In the genomic region with DNA sequence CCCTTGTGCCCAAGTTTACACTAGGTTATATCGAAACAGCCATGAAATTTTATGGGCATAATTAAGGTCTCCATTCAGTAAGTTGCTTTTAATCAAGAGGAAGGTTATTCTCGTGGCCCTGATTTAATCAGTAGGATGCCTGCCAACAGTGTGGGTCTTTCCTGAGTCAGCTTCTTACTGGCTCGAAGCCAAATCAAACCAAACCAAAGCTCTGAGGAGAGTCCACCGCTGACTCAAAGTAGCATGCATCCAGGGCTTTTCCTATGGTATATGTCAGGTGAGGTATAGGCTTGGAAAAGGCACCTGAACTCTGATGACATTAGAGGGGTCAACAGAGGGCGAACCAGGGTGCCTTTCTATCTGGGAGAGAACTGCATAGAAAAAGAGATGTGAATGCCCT, we compare ENCODE assay signal across 23 mouse cellular contexts. TPM values are rescaled to one million over a fixed set of nuclear protein-coding genes. Genes with fewer than 3 reads are reported as not detected.
A peak's percentile ranks its signal among the peaks of the same experiment; 100 is the strongest.
DNase-seq lines count a peak whose midpoint lies in the region; ATAC-seq and TF ChIP-seq lines count a peak whose summit lies in the region.
"Had no signal": no experiment of that assay in that cellular context is flagged by ENCODE, and none has a peak within 500 bp of the region (broad histone marks: within the 10 kb centered on the region; RNA-seq: fewer than 3 reads in every experiment).

No protein-coding gene starts in this region.

- no peaks in the 10 kb centered on the region for H3K27me3 ChIP-seq in hindbrain, postnatal 0 days (ENCODE audit: insufficient read depth, low read length)
- H3K27me3 ChIP-seq in hindbrain, embryonic 10.5 days (ENCODE audit: insufficient read depth, poor library complexity, severe bottlenecking): no peaks in the 10 kb centered on the region
- H3K27me3 ChIP-seq in midbrain, embryonic 13.5 days: no peaks in the 10 kb centered on the region
- no peaks in the 10 kb centered on the region for H3K27me3 ChIP-seq in midbrain, embryonic 11.5 days (ENCODE audit: control insufficient read depth, insufficient read depth, low read length)
- H3K27me3 ChIP-seq: heart, embryonic 12.5 days; limb, embryonic 13.5 days; midbrain, embryonic 12.5 days; neural tube, embryonic 12.5 days; Patski had no signal

- H3K4me1 ChIP-seq in hindbrain, postnatal 0 days (ENCODE audit: insufficient read depth, low read length): no peaks in the 10 kb centered on the region
- 0 out of 2 replicates have a peak, but pooled peaks cover 5% of the 10 kb centered on the region for H3K4me1 ChIP-seq in hindbrain, embryonic 10.5 days (replicated peaks)
- H3K4me1 ChIP-seq in midbrain, embryonic 13.5 days (replicated peaks): 0 out of 2 replicates have a peak, but pooled peaks cover 4% of the 10 kb centered on the region
- no peaks in the 10 kb centered on the region for H3K4me1 ChIP-seq in midbrain, embryonic 11.5 days (ENCODE audit: control insufficient read depth, insufficient read depth, low read length)
- H3K4me1 ChIP-seq: midbrain, embryonic 12.5 days; neural tube, embryonic 12.5 days had no signal

- H3K4me2 ChIP-seq in hindbrain, postnatal 0 days (ENCODE audit: low read depth, low read length): no peak overlapping the region
- no peak overlapping the region for H3K4me2 ChIP-seq in midbrain, embryonic 13.5 days (replicated peaks)
- no peak overlapping the region for H3K4me2 ChIP-seq in midbrain, embryonic 11.5 days
- H3K4me2 ChIP-seq: heart, embryonic 12.5 days; limb, embryonic 13.5 days; midbrain, embryonic 12.5 days; neural tube, embryonic 12.5 days had no signal

- no peak overlapping the region for H3K27ac ChIP-seq in hindbrain, postnatal 0 days
- no peak overlapping the region for H3K27ac ChIP-seq in hindbrain, embryonic 10.5 days
- no peak overlapping the region for H3K27ac ChIP-seq in midbrain, embryonic 13.5 days
- no peak overlapping the region for H3K27ac ChIP-seq in midbrain, embryonic 11.5 days (ENCODE audit: low read depth, low read length)
- H3K27ac ChIP-seq: limb, embryonic 13.5 days; midbrain, embryonic 12.5 days; neural tube, embryonic 12.5 days had no signal

- TF ChIP-seq CTCF in hindbrain, postnatal 0 days (IDR thresholded peaks at IDR 0.05; ENCODE audit: low read depth): no peak

- no peak overlapping the region for H3K9ac ChIP-seq in hindbrain, postnatal 0 days (replicated peaks; ENCODE audit: low read length)
- H3K9ac ChIP-seq in midbrain, embryonic 13.5 days (replicated peaks): no peak overlapping the region
- H3K9ac ChIP-seq in midbrain, embryonic 11.5 days (ENCODE audit: low read length): no peak overlapping the region
- H3K9ac ChIP-seq: heart, embryonic 12.5 days; limb, embryonic 13.5 days; liver, postnatal 0 days; midbrain, embryonic 12.5 days; neural tube, embryonic 12.5 days had no signal

- no peak overlapping the region for H3K4me3 ChIP-seq in hindbrain, postnatal 0 days (ENCODE audit: low read length)
- H3K4me3 ChIP-seq in hindbrain, embryonic 10.5 days: no peak overlapping the region
- H3K4me3 ChIP-seq in midbrain, embryonic 13.5 days (replicated peaks): no peak overlapping the region
- no peak overlapping the region for H3K4me3 ChIP-seq in midbrain, embryonic 11.5 days (ENCODE audit: low read depth, low read length)
- H3K4me3 ChIP-seq: heart, embryonic 12.5 days; limb, embryonic 13.5 days; midbrain, embryonic 12.5 days; neural tube, embryonic 12.5 days had no signal

- no peaks in the 10 kb centered on the region for H3K9me3 ChIP-seq in hindbrain, postnatal 0 days (ENCODE audit: low read length)
- no peaks in the 10 kb centered on the region for H3K9me3 ChIP-seq in hindbrain, embryonic 10.5 days
- no peaks in the 10 kb centered on the region for H3K9me3 ChIP-seq in midbrain, embryonic 13.5 days
- no peaks in the 10 kb centered on the region for H3K9me3 ChIP-seq in midbrain, embryonic 11.5 days (ENCODE audit: control insufficient read depth, low read length)
- H3K9me3 ChIP-seq: heart, embryonic 12.5 days; limb, embryonic 13.5 days; midbrain, embryonic 12.5 days; neural tube, embryonic 12.5 days had no signal

- peak; percentile 23 for DNase-seq in hindbrain, postnatal 0 days (ENCODE audit: low spot score)
- DNase-seq in hindbrain, embryonic 10.5 days (ENCODE audit: low spot score): no peak
- DNase-seq in midbrain, embryonic 11.5 days (ENCODE audit: low spot score, missing footprints): no peak
- DNase-seq in MN1 (ENCODE audit: low spot score): peak; percentile 55
- peak; percentile 74 to 79 for DNase-seq in adrenal gland, postnatal 36 days
- DNase-seq in frontal cortex, postnatal 14 days (ENCODE audit: low spot score in 2 of 2): no peak
- no peak for DNase-seq in left cerebral cortex, adult 9 months (ENCODE audit: low spot score in 2 of 2)
- DNase-seq: cerebellum, adult 11 months; gastrocnemius, postnatal 14 days; liver, postnatal 0 days; thymus, postnatal 4 days had no signal

- WGBS in hindbrain, postnatal 0 days: 50% methylated on average over 5 of the region's 5 CpGs
- WGBS in hindbrain, embryonic 10.5 days: 90% methylated on average over 5 of the region's 5 CpGs
- 76% methylated on average over 5 of the region's 5 CpGs for WGBS in midbrain, embryonic 13.5 days
- 86% methylated on average over 5 of the region's 5 CpGs for WGBS in midbrain, embryonic 11.5 days

- no peaks in the 10 kb centered on the region for H3K36me3 ChIP-seq in hindbrain, postnatal 0 days (ENCODE audit: insufficient read depth, low read length)
- H3K36me3 ChIP-seq in hindbrain, embryonic 10.5 days: no peaks in the 10 kb centered on the region
- H3K36me3 ChIP-seq in midbrain, embryonic 13.5 days: no peaks in the 10 kb centered on the region
- no peaks in the 10 kb centered on the region for H3K36me3 ChIP-seq in midbrain, embryonic 11.5 days (ENCODE audit: control insufficient read depth, insufficient read depth, low read length)
- H3K36me3 ChIP-seq: heart, embryonic 12.5 days; limb, embryonic 13.5 days; midbrain, embryonic 12.5 days; neural tube, embryonic 12.5 days had no signal

- ATAC-seq in hindbrain, postnatal 0 days: no peak
- ATAC-seq in midbrain, embryonic 13.5 days: peak; percentile 56; the same call in 1 of the 2 replicates
- no peak for ATAC-seq in midbrain, embryonic 11.5 days (ENCODE audit: low FRiP score)
- ATAC-seq: CD4-positive, CD25-positive, alpha-beta regulatory T cell, adult 4 months; liver, postnatal 0 days; Patski had no signal

RNA-seq across cellular contexts. Expression of a gene that starts 19.5 kb away (rescaled TPM):
- total RNA-seq in hindbrain, postnatal 0 days (2014; rRNA removed): 39.2 and 40.8 TPM in 2 replicates
- polyA plus RNA-seq in hindbrain, postnatal 0 days (2015; fragmentation: Nextera tagmentation; extraction: Ambion mirVana): 16.4 and 18.1 TPM in 2 replicates
- 10.4 and 10.9 TPM in 2 replicates for polyA plus RNA-seq in hindbrain, embryonic 10.5 days (2016; fragmentation: Nextera tagmentation; extraction: Ambion mirVana)
- polyA plus RNA-seq in midbrain, embryonic 13.5 days (2015; fragmentation: Nextera tagmentation; extraction: Ambion mirVana): 24.0 and 27.3 TPM in 2 replicates
- polyA plus RNA-seq in midbrain, embryonic 11.5 days (2014; fragmentation: Nextera tagmentation; extraction: Ambion mirVana): 25.0 and 26.1 TPM in 2 replicates
- total RNA-seq in adrenal gland, postnatal 36 days (2021): 100 to 1,000 TPM; 226 to 236 TPM

RNA-seq across cellular contexts. Expression of a gene that starts 20.2 kb away (rescaled TPM):
- 4.7 and 40.9 TPM in 2 replicates for total RNA-seq in hindbrain, postnatal 0 days (2014; rRNA removed)
- 23.4 and 23.6 TPM in 2 replicates for polyA plus RNA-seq in hindbrain, postnatal 0 days (2015; fragmentation: Nextera tagmentation; extraction: Ambion mirVana)
- polyA plus RNA-seq in hindbrain, embryonic 10.5 days (2016; fragmentation: Nextera tagmentation; extraction: Ambion mirVana): 134 and 184 TPM in 2 replicates
- 43.9 and 45.7 TPM in 2 replicates for polyA plus RNA-seq in midbrain, embryonic 13.5 days (2015; fragmentation: Nextera tagmentation; extraction: Ambion mirVana)
- 145 and 152 TPM in 2 replicates for polyA plus RNA-seq in midbrain, embryonic 11.5 days (2014; fragmentation: Nextera tagmentation; extraction: Ambion mirVana)
- 10 to 100 TPM; 10.7 to 12.2 TPM for total RNA-seq in adrenal gland, postnatal 36 days (2021)

RNA-seq across cellular contexts. Expression of a gene that starts 40.9 kb away (rescaled TPM):
- total RNA-seq in hindbrain, postnatal 0 days (2014; rRNA removed): not detected in 2 replicates
- not detected in 2 replicates for polyA plus RNA-seq in hindbrain, postnatal 0 days (2015; fragmentation: Nextera tagmentation; extraction: Ambion mirVana)
- polyA plus RNA-seq in hindbrain, embryonic 10.5 days (2016; fragmentation: Nextera tagmentation; extraction: Ambion mirVana): not detected in 2 replicates
- polyA plus RNA-seq in midbrain, embryonic 13.5 days (2015; fragmentation: Nextera tagmentation; extraction: Ambion mirVana): not detected in 2 replicates
- polyA plus RNA-seq in midbrain, embryonic 11.5 days (2014; fragmentation: Nextera tagmentation; extraction: Ambion mirVana): 0.26 TPM in 1 of 2 replicates, not detected in the other
- total RNA-seq in adrenal gland, postnatal 36 days (2021): not detected
- total RNA-seq: adrenal gland, adult 18-20 months; gastrocnemius, postnatal 14 days; hematopoietic stem cell, adult 5-6 weeks; left cerebral cortex, adult 18-20 months had no signal
- polyA plus RNA-seq: heart, embryonic 12.5 days; intestine, embryonic 14.5 days; limb, embryonic 13.5 days; liver, postnatal 0 days; midbrain, embryonic 12.5 days; neural tube, embryonic 12.5 days; Patski; stomach, embryonic 16.5 days had no signal

RNA-seq across cellular contexts. Expression of a gene that starts 49.4 kb away (rescaled TPM):
- 14.7 and 19.3 TPM in 2 replicates for total RNA-seq in hindbrain, postnatal 0 days (2014; rRNA removed)
- 69.7 and 74.2 TPM in 2 replicates for polyA plus RNA-seq in hindbrain, postnatal 0 days (2015; fragmentation: Nextera tagmentation; extraction: Ambion mirVana)
- 56.5 and 62.3 TPM in 2 replicates for polyA plus RNA-seq in hindbrain, embryonic 10.5 days (2016; fragmentation: Nextera tagmentation; extraction: Ambion mirVana)
- polyA plus RNA-seq in midbrain, embryonic 13.5 days (2015; fragmentation: Nextera tagmentation; extraction: Ambion mirVana): 45.6 and 46.3 TPM in 2 replicates
- 53.5 and 58.8 TPM in 2 replicates for polyA plus RNA-seq in midbrain, embryonic 11.5 days (2014; fragmentation: Nextera tagmentation; extraction: Ambion mirVana)
- 10 to 100 TPM; 68.0 to 91.6 TPM for total RNA-seq in adrenal gland, postnatal 36 days (2021)

RNA-seq across cellular contexts. Expression of a gene that starts 49.6 kb away (rescaled TPM):
- 30.0 and 30.9 TPM in 2 replicates for total RNA-seq in hindbrain, postnatal 0 days (2014; rRNA removed)
- polyA plus RNA-seq in hindbrain, postnatal 0 days (2015; fragmentation: Nextera tagmentation; extraction: Ambion mirVana): 36.6 and 38.8 TPM in 2 replicates
- polyA plus RNA-seq in hindbrain, embryonic 10.5 days (2016; fragmentation: Nextera tagmentation; extraction: Ambion mirVana): 64.4 and 74.7 TPM in 2 replicates
- 42.7 and 45.7 TPM in 2 replicates for polyA plus RNA-seq in midbrain, embryonic 13.5 days (2015; fragmentation: Nextera tagmentation; extraction: Ambion mirVana)
- 79.6 and 80.9 TPM in 2 replicates for polyA plus RNA-seq in midbrain, embryonic 11.5 days (2014; fragmentation: Nextera tagmentation; extraction: Ambion mirVana)
- 10 to 100 TPM; 22.6 to 23.5 TPM for total RNA-seq in adrenal gland, postnatal 36 days (2021)

Comparison
In these comparisons a context has a peak if more than half of its experiments do, and no peak if none do; other contexts are left out.
1. DNase-seq: peak in hindbrain, postnatal 0 days (single experiment), MN1 (single experiment) and adrenal gland, postnatal 36 days (2 of 2); none in hindbrain, embryonic 10.5 days (single experiment), midbrain, embryonic 11.5 days (single experiment), frontal cortex, postnatal 14 days (0 of 2) and left cerebral cortex, adult 9 months (0 of 2).